Mouse (Mus musculus) bone marrow macrophage, adult 2 months (primary cell): ENCODE measurements around the gene Brpf1. TPM values are rescaled to one million over a fixed set of nuclear protein-coding genes. Genes with fewer than 3 reads are reported as not detected.
A peak's percentile ranks its signal among the peaks of the same experiment; 100 is the strongest.

Experiments
- H3K27ac ChIP-seq: 2 replicates; pipeline ENCODE4 v1.5.1; 2012; ENCODE audit warnings: low read depth, low read length; ENCODE audit not compliant: insufficient read depth
- H3K4me1 ChIP-seq: 2 replicates; pipeline ENCODE4 v1.6.1; 2012; ENCODE audit warnings: low read length; ENCODE audit not compliant: control insufficient read depth, insufficient read depth
- H3K4me3 ChIP-seq: 2 replicates; pipeline ENCODE4 v1.5.1; 2012; ENCODE audit warnings: mild to moderate bottlenecking, low read length, moderate library complexity; ENCODE audit not compliant: insufficient read depth
- CTCF ChIP-seq: IDR thresholded peaks from 2 replicates; pipeline ENCODE4 v1.5.1; 2012; ENCODE audit warnings: low read depth, mild to moderate bottlenecking, low read length, moderate library complexity
- POLR2A ChIP-seq: IDR thresholded peaks from 2 replicates; pipeline ENCODE4 v1.6.1; 2012; ENCODE audit warnings: mild to moderate bottlenecking, low read depth, low read length, borderline replicate concordance
- polyA plus RNA-seq: library from polyadenylated mRNA; stranded (reverse); fragments of >200 nt; gene quantifications from 2 replicates; pipeline ENCODE4 v1.2.4, GENCODE M21; 2012; ENCODE audit not compliant: missing spikeins, insufficient read depth, insufficient read length

Brpf1 gene
- polyA plus RNA-seq, 1 experiment: 31.6 TPM

DNA sequence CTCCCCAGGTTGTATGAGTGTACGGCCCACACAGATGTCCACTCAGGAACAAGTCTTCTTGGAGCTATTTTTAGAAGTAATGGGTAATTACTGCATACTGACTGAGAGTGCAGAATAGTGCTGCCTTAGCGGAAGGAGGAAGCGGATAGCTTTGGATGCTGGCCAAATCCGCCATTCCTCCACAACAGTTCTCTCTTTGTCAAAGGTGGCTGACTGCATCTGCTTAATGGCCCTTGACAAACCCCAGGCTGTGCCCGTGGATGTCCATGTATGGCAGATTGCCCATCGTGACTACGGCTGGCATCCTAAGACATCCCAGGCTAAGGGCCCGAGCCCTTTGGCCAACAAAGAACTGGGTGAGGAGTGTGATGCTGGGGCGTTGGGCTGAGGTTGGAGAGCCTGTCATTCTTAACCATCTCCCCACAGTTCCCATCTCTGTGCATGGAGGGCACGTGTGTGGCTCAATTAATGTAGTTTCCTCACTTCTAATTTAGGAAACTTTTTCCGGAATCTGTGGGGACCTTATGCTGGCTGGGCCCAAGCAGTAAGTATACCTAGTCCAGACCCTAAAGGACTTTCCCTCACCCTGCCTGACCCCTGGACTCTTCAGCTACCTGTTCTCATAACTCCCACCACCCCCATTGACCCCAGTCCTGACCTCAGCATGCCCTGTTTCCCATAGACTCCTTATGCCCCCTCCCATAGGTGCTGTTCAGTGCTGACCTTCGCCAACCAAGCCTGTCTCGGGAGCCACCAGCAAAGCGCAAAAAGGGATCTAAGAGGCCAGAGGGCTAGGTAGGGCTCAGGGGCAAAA, 26.4 kb downstream of the Brpf1 start:
- H3K4me1 ChIP-seq: peaks cover 71% of the 10 kb centered on the region
- H3K27ac ChIP-seq: peak overlapping the region; percentile 91
- peak overlapping the region; percentile 24 for H3K4me3 ChIP-seq
- TF ChIP-seq POLR2A (no peak), CTCF (no peak)

DNA sequence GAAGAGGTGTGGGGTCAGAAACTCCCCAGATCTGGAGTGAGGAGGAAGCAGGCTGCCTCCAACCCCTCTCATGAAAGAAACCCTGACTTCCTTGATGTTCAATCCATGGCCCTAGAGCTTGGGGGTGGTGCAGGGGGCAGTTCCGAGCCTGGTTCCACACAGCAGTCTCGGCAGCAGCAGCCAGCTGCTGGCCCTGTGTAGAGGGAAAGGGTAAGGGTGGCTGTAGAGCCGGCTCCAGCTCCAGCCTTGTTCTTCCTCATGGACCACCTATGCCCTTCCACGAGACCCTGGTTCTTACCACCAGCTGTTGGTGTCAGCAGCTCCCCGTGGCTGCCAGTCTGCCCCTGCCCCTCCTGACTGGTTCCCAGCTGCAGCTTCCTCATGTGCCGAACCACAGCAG, 27.3 kb downstream of the Brpf1 start:
- TF ChIP-seq CTCF (no peak), POLR2A (no peak)
- H3K4me1 ChIP-seq: peaks cover 66% of the 10 kb centered on the region
- H3K27ac ChIP-seq: peak overlapping the region; percentile 91
- peak overlapping the region; percentile 12; the same call in 1 of the 2 replicates for H3K4me3 ChIP-seq

DNA sequence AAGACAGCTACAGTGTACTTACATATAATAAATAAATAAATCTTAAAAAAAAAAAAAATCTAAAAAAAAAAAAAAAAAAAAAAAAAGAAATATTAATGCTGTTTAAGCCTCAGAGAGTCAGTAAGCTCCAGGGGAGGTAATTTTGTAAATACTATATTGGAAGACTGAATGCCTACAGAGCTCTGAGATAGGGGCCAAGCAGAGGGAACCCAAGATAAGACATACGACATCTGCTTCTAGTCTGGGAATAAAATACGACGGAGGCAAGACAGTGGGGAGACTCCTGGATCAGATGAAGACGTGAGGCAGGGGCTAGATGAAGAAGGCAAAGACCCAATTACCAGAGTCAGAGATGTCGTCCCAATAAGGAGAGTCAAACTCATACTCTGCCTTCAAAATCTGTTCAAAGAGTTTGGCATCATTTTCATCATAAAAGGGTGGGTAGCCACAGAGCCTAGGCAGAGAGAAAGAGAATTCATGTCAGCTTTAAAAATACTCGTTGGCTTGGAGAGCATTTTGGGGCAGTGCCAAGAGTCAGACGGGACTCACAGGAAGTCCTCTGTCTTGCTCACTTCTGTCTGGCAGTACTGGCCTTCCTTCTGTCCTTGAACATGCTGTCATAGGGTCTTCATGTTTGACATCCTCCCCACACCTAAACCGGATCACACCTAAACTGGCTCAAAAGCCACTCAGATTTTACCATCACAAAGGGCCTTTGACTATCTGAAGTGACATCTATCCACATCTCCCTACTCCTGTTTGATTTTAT, 30.1 kb downstream of the Brpf1 start:
- Histone ChIP-seq H3K4me3 (no peak overlapping the region), H3K27ac (peak overlapping the region; percentile 41; the same call in 1 of the 2 replicates), H3K4me1 (peaks cover 65% of the 10 kb centered on the region)
- TF ChIP-seq CTCF: no peak
- no peak for TF ChIP-seq POLR2A

DNA sequence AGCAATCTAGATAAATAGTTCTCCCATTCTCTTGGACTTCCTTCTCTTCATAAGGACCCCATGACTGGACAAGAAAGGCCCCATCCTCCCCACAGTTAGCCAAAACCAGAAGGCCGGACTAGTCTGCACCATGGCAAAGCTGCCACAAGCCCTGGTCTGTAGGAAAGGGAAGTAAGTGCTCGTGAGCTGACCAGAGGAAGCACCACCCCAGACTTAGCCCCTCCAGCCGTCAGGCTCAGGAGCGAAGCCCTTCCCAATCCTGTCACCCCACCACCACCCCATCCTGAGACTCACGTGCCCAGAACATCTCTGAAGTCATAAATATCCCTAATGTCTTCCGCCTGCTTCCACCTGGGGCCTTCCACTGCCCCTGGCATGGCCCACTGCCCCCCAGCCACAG, 34.6 kb downstream of the Brpf1 start:
- peaks cover 45% of the 10 kb centered on the region for H3K4me1 ChIP-seq
- peak overlapping the region; percentile 99 for H3K27ac ChIP-seq
- H3K4me3 ChIP-seq: peak overlapping the region; percentile 74
- no peak for TF ChIP-seq CTCF
- TF ChIP-seq POLR2A: no peak

DNA sequence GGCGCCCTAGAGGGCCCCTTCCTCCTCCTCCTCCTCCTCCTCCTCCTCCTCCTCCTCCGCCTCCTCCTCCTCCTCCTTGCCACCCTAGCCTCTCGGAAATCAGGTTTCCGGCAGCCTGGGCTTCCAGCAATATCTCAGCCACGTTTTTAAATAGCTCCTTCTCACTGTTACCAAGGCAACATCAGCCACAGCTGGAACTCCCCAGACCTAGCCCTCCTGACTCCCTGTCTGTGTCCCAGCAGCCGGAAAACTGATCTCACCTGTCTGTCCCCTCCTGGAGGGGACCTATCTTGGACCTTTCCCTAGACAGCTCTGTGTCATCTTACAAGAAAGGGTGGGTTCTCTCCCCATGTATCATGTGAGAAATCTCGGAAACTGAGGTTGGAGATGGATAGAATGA, 35.4 kb downstream of the Brpf1 start:
- Histone ChIP-seq H3K27ac (peak overlapping the region; percentile 99), H3K4me1 (peaks cover 41% of the 10 kb centered on the region)

DNA sequence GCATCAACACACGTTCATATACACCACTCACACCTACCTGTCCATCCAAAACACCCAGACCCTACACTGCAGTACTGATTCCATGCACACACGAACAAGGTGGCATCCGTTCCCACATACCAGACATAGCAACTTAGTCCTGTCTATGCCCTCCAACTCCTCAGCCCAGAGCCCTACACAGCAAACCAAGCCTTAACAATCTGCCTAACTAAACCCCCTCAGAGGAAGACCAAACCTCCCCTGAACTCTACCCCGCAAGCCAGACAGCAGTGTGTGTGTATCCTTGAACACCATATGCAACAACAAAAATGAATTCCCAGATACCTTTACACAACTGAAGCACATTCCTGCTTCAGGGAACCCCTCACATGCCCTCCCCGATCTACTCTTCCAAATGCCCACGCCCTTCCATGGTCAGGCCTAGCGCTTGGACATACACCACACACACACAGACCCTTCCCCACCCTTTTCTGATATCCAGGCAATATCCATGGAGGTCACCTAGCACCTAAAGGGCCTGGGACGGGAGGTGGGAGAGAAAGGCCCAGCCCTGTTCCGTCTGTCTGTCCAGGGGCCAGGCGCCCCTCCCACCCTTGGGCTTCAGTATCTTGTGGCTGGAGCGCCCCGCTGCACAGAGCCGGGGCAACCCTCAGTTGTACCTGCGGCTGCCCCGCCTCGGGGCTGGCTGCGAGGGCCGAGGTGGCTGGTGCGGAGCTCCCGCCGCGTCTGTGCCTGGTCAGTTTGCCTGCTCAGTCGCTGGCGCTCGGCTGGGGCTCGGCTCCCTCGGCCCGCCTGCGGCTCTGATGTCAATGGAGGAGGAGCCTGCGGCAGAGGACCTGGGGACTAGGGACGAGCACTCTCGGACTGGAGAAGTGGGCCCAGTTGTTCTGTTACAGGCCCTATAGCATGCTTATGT, 36.5 kb downstream of the Brpf1 start, which contains the start of gene Camk1:
Gene Camk1 (minus strand): TSS at position 808 of the 916 bp plus-strand sequence.
- no peak for TF ChIP-seq POLR2A
- TF ChIP-seq CTCF: no peak
- H3K4me3 ChIP-seq: peak within 1 kb of the TSS; percentile 74
- H3K27ac ChIP-seq: peak within 1 kb of the TSS; percentile 99
- peaks cover 31% of the 10 kb centered on the region for H3K4me1 ChIP-seq

More for the DNA sequence above, 35.4 kb downstream of the Brpf1 start:
- no peak for TF ChIP-seq POLR2A
- no peak for TF ChIP-seq CTCF
- peak overlapping the region; percentile 74 for H3K4me3 ChIP-seq

DNA sequence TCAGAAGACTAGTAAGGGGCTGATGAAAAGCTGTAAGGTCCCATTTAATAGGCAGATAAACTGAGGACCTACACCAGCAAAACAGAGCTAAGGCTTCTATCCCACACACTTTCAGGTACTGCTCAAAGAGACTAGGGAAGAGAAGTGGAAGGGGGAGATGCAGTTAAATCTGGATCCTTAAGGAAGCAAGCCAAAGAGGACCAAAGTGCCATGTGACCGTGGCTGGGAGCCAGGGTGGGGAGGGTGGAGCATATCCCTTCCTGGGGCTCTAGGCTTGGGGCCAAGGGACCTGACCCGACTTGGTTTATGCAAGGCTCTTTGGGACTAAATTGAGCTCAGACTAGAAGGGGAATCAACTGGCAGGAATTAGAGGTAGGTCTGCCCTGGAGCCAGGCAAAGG, 37.4 kb downstream of the Brpf1 start:
- TF ChIP-seq POLR2A: no peak
- Histone ChIP-seq H3K4me1 (peaks cover 31% of the 10 kb centered on the region), H3K4me3 (peak overlapping the region; percentile 74), H3K27ac (peak overlapping the region; percentile 99)

DNA sequence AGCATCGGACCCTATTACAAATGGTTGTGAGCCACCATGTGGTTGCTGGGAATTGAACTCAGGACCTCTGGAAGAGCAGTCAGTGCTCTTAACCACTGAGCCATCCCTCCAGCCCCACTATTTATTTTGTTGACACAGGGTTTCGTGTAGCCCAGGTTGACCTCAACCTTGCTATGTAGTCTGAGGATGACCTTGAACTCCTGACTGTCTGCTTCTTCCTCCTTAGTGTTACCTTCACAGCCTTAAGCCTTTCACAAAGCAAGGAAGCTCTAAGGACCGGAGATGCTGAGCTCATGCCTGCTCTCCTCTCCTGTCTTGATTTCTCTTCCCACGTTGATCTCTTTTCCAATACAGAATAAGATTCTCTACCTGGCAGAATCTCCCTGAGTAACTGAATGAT, 40.0 kb downstream of the Brpf1 start:
- Histone ChIP-seq H3K4me1 (peaks cover 22% of the 10 kb centered on the region), H3K27ac (no peak overlapping the region), H3K4me3 (no peak overlapping the region)
- TF ChIP-seq POLR2A (no peak), CTCF (no peak)

DNA sequence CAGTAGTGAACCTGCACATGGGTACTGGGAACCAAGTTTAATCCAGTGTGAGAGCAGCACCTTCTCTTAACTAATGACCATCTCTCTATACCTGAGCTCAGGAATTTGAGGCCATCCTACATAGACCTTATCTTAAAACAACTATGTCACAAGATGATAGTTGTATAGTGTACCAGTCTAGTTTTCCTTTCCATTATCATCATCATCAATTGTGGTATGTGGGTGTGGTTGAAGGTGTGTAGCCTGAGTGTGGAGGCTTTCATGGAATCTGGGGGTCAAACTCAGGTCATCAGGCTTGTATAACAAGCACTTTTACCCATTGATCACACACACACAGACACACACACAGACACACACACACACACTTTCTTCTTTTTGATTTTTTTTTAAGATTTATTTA, 43.6 kb downstream of the Brpf1 start:
- TF ChIP-seq CTCF: no peak
- TF ChIP-seq POLR2A: no peak
- no peak overlapping the region for H3K4me3 ChIP-seq
- H3K4me1 ChIP-seq: peaks cover 14% of the 10 kb centered on the region
- no peak overlapping the region for H3K27ac ChIP-seq
